Mouse (Mus musculus): ENCODE results near the gene Pradc1.
A peak's percentile ranks its signal among the peaks of the same experiment; 100 is the strongest.

The Pradc1 gene

DNA sequence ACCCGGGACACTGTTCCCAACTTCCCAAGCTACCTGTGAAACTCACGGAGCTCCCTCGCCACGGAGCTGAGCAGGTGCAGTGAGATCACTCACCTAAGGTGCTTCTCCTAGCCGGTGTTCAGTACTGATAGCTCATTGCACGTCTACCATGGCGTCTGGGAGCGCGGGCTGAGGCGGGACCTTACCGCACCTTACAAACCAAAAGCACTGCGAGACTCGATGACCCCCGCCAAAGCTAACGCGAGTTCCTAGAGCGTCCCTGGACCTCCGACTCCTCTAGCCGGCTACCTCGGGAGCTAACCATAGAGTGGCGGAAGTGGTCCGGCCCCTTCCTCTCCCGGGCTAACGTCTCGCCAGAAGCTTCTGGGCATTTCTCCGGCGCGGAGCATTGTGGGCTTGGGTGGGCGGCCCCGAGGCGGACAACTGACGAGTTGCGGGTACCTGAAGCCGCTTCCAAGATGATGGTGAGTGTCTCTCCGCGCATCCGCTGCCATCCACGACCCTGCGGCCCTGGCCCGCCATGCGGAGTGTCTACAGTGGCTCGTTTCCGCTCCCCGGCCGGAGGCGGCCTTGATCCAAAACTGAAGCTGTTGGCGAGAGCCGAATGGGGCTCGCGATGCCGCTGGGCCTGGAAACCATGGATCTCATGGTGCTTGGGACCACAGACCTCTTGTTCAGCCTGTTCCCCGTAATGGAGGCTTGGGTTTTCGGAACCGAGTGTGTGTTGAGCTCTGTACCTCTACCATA is at the start of gene Pradc1:
TSS of gene Pradc1 (minus strand) at position 307 of the 747 bp plus-strand sequence.
- DNase-seq (ENCODE audit: low read depth in 1 of 2, low spot score in 2 of 2) = peak; percentile 88 to 89

DNA sequence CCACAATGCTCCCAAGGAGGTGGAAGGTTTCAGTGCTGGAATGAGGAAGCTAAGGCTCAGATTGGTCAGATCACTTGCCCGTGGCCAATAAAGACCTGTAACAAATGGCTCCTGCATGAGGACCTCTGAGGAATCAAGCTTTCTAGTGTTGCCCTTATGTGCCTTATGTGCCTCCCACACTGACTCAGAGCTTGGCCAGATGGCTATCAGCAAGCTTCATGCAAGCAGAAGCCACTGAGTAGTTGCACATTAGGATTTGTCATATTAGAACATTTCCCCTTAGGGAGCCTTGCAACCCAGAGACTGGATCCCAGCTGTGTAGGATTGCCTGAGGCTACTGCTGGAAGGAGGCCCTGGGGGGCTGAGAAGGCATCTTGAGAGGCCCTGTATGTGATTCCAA is 48.6 kb upstream of the Pradc1 start:
- DNase-seq (ENCODE audit: low read depth in 1 of 2, low spot score in 2 of 2) = no peak

DNA sequence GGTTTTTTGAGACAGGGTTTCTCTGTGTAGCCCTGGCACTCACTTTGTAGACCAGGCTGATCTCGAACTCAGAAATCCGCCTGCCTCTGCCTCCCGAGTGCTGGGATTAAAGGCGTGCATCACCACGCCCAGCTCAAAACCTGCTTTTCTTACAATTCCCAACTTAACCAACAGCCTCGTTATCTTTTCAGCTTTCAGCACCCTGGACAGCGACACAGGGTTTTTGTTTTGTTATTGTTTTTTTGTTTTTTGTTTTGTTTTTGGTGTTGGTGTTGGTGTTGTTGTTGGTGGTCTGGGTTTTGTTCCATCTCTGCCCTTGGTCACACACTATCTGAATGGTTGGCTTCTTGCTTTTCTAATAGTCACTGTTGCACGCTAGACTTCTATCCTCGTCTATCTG is 46.4 kb upstream of the Pradc1 start:
- DNase-seq (ENCODE audit: low read depth in 1 of 2, low spot score in 2 of 2) = no peak

DNA sequence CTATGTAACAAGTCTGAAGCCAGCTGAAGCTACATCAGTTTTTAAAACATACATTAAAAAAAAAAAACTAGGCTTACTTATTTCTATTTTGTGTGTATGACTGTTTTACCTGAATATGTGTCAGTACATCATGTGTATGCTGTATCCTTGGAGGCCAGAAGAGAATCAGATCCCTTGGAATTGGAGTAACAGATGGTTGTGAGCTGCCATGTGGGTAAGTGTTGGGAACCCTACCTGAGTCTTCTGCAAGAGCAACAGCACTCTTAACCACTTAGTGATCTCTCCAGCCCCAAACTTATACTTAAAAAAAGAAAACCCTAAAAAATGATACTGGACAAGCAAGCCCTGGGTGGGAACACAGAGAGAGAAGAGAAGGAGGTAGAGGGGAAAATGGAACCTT is 45.2 kb upstream of the Pradc1 start:
- no peak for DNase-seq (ENCODE audit: low read depth in 1 of 2, low spot score in 2 of 2)

DNA sequence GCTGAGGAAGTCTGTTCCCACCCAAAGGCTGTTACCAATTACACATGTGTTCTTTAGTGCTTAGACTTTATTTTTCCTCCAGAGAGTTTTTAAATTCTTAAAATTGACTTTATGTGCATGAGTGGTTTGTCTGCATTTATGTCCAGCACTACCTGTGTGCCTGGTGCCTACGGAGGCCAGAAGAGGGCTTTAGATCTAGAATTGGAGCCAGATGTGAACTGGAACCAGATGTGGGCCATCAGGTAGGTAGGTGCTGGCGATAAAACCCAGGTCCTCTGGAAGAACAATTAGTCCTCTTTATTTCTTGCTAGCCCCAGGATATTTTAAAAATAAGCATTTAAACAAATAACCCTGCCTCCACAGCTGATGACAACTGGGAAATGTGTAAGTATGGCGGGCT is 39.8 kb upstream of the Pradc1 start:
- DNase-seq (ENCODE audit: low read depth in 1 of 2, low spot score in 2 of 2) = no peak

DNA sequence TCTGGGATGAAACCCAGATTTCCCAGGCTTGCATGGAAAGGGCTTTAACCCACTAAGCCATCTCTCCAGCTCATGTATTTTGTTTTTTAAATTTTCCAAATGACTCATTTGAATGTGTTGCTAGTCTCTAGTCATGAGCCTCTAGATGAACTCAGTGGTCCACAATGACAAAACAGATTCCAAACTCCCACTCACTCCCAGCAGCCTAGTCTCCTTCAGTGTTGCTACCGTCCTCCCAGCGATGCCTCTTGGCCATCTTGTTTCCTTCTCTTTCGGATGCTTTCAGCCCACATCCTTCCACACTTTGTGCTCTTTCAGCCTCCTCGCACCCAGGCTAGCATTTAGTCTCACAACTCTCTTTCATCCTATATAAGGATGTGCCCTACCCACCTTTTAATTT is 38.5 kb upstream of the Pradc1 start:
- no peak for DNase-seq (ENCODE audit: low read depth in 1 of 2, low spot score in 2 of 2)

DNA sequence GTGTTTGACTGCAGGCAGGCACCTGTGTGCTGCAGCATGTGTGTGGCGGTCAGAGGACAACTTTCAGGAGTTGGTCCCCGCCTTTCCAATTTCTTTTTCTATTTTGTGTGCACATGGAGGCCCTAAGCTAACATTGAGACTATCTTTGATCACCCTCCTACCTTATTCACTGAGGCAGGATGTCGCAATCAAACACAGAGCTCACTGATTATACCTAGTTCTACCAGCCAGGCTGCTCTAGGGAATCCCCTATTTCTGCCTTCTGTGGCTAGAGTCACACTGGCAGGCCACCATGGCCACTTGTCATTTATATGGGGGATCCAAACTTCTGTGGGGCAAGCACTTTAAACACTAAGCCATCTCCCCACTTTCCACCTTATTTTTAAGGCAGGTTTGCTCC is 37.9 kb upstream of the Pradc1 start:
- DNase-seq (ENCODE audit: low read depth in 1 of 2, low spot score in 2 of 2) = no peak

DNA sequence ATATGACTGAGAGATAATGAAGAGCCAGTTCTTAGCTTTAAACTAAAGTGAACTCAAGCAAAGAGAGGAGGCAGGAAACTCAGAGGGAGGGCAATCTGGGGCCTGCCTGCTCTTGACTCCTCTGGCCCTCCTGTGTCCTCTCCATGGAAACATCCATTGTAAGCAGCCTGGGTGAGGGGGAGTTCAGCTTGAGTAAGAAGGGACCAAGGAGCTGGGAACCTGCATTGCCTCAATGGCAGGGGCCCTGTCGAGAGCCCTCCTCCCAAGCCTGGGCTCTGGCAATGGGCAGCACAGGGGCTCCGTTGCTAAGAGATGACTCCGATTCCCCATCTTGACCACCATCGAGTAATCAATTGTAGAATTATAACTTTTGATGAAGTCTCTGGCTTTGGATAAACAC is 36.7 kb upstream of the Pradc1 start:
- no peak for DNase-seq (ENCODE audit: low read depth in 1 of 2, low spot score in 2 of 2)

DNA sequence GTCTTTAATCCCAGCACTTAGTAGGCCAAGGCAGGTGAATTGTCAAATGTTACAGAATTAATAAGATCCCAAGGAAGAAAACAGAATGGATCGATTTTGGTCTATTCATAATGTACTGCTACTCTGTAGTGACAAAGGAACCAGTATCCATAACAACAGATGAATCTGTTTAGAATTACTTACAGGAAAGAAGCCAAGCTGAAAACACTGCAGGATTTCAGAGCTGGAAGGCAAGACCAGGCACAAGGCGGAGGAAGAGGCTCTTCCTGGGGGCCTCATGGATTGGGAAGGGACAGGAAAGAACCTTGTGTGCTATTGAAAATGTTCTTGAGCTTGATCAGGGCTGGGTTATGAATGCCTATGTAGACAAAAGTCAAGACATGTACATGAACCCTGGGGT is 34.0 kb upstream of the Pradc1 start:
- no peak for DNase-seq (ENCODE audit: low read depth in 1 of 2, low spot score in 2 of 2)

DNA sequence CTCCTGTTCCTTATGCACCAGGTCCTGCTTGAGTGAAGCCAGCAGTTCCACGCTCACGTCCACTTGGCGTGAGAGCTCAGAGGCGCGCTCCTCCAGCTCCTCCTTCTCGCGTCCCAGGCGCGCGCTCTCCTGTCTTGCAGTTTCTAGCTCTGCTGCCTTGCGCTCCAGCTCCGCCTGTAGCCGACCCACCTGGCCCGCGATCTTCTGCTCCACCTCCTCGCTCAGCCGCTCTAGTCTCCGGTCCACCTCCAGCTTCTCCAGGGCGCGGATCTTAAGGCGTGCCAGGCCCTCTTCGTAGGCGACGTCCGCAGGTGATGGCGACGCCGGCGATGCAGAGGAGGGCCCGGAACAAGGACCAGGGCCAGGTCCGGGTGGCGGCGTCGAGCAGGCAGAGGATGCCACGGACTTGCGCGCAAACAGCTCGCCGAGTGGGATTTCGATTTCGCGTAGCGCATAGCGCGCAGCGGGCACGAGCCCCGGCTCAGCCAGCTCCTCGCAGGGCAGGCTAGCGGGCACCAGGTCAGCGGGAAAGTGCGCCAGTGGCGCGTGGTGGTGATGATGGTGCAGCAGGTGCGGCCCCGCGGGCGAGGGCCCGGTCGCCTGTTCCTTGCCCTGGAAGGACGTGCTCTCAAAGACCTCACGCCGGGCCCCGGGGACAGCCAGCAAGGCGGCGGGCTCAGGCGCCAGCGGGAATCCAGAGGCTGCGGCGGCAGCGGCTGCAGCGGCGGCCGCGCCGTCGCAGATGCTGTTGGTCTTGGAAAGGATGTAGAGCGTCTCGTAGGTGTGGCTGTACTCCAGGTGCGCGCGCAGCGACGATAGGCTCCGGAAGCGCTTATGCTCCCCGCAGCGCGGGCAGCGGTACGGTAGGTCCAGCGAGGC is 32.3 kb upstream of the Pradc1 start:
- DNase-seq (ENCODE audit: low read depth in 1 of 2, low spot score in 2 of 2) = no peak

DNA sequence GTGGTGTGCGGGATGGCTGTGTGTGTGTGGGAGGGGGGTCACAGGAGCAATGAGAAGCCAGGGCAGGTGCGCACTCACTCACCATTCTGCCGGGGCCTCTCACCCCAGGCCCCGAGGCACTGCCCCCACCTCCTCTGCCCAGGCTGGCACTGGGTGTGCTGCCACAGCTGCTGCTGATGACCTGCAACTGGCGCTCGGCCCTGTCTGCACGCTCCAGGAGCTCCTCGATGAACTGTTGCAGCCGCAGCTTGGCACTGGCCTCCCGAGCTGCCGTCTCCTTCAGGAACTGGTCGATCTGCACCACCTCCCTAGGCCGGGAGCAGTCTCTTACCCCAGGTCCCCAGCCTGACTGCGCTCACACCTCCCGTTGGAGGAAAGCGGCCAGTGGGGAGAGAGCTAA is 28.9 kb upstream of the Pradc1 start:
- no peak for DNase-seq (ENCODE audit: low read depth in 1 of 2, low spot score in 2 of 2)

DNA sequence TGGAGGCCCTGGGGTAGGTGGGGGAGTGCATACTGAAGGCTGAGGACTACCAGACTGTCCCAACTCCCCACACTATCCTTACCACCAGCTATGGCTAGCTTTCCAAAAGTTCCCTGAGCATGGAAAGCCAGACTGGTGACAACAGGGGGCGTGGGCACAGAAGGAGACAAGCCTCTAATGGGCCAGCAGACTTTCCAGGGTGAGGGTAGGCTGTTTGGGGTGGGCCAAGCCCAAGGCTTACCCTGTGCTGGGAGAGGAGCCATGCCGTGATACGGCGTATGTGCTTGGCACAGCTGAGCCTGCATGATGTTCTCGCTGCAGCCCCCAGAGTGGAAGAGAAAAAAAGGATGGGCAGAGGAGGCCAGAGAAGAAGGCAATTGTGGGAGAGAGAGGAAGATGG is 28.2 kb upstream of the Pradc1 start:
- no peak for DNase-seq (ENCODE audit: low read depth in 1 of 2, low spot score in 2 of 2)

DNA sequence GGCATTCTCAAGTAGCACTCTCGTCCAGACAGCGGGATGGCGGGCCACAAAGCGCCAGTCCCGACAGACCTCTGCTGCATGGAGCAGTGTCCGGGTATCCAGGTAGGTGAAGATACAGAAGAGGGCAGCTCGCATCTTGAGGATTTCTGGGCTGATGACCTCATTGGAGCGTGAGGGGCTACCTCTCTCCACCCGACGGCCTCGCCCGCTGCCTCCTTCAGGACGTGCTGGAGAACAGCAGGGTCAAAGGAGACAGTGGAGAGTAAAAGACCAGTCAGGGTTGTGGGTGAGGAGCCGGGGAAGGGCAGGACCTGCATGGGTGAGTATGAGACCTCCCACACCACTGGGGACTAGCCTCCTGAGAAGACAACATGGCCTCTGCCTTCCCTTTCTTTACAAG is 26.6 kb upstream of the Pradc1 start:
- no peak for DNase-seq (ENCODE audit: low read depth in 1 of 2, low spot score in 2 of 2)

DNA sequence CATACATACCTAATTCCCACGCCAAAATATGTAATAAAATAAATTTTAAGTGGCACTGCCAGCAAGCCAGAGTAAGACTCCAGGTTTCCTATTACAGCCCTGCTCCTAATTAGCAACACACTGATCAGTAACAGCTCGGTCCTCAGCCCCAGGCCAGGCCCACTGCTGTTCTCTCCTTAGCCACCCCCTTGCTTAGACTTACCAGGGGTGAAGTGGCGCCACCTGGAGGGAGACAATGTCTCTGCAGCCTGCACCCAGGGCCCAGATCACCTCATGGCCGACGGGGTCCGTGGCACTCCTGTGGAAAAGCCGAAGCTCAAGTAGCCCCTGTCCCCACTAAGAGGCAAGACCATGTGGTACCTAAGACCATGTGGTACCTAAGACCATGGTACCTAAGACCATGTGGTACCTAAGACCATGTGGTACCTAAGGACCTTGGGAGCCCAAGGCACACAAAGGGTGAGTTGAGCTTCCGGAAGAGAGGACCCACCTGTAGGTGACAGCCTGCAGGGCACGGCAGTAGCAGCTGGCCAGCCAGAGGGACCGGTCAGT is 25.7 kb upstream of the Pradc1 start:
- DNase-seq (ENCODE audit: low read depth in 1 of 2, low spot score in 2 of 2) = no peak

DNA sequence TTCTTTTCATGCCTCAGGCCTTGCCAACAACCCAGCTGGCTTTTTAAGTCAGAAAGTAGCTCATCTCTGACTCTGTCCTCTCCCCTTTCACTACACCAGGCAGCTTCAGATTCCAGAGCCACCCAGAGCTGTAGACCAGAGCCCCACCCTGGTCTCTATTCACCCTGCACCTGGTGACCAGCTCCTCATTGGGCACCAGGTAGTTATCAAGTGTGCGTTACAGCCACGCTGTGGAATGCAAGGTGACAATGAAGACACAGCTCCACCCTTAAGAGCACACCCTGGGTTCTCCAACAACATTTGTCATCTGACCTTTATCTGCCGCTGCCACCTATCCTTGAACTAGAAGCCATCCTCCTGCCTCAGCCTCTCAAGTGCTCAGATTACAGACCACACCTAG is 23.8 kb upstream of the Pradc1 start:
- DNase-seq (ENCODE audit: low read depth in 1 of 2, low spot score in 2 of 2) = no peak

DNA sequence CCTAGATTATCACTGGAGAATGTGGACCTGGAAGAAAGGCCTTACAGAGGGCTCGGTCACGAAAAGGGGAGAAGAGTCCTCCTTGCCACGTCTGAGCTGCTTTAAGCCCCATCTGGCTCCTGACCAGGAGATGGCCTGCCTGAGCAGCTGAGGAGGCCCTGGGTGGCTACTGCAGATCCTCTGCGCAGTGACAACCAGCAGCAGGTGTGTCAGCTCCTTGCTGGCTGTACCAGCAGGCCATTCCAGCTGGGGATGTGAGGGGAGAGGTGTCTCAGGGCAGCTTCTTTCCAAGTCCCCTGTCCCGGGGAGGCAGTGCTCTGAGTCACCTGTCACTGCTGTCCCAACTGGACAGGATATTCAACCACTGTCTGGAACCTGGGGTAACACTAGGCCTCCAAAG is 20.8 kb upstream of the Pradc1 start:
- no peak for DNase-seq (ENCODE audit: low read depth in 1 of 2, low spot score in 2 of 2)

DNA sequence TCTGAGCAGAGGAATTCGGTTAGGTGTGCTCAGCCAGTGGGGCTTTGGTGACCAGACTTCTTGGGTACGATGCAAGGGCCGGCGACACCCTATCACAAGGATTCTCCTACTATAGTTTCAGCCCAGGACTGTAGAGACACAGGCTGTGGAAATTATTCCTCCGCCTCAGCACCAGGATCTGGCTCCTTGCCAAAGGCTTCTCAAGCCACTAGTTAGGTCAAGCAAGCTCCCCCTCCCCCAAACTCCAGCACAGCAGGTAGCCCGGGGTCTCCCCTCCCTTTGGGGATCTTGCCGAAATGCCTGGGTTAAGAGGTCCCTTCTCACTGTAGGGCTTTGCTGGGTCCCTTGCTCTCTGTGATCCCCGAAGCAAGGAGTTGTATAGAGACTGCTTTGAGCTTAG is 20.2 kb upstream of the Pradc1 start:
- DNase-seq (ENCODE audit: low read depth in 1 of 2, low spot score in 2 of 2) = no peak

DNA sequence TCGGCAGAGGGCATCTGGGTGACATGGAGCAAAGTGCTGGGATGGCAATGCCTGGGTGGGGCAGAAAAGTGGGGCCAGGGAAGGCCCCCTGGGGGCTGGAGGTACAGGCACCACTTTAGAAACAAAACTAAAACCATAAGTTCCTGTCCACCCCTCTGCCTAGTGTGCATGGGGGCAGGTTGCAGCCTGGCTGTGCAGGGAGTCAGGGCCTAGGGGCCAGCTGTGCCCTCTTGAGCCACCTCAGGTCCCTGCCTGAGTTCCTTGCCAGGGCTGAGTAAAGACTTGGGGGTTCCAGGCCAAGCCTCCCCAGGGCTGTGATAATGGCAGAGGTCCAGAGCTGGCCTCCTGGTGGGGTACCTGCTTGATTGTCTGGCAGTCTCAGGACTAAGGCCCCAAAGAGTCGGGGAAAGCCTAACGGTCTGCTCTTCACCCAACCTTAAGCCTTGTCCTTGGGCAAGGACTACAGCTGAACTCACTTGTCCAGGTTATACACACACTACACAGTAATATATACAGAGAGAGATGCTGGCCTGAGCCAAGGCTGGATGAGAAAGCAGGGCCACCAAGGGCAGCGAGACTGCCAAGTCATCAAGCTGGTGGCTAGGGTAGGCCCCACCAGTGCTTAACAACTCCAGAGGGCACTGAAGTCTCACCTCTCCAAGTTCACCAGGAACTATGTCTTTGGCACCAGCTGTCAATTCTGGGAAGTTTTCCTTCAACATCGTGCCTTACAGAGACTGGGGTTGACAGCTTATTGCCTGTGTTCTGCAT is 18.1 kb upstream of the Pradc1 start:
- DNase-seq (ENCODE audit: low read depth in 1 of 2, low spot score in 2 of 2) = no peak

DNA sequence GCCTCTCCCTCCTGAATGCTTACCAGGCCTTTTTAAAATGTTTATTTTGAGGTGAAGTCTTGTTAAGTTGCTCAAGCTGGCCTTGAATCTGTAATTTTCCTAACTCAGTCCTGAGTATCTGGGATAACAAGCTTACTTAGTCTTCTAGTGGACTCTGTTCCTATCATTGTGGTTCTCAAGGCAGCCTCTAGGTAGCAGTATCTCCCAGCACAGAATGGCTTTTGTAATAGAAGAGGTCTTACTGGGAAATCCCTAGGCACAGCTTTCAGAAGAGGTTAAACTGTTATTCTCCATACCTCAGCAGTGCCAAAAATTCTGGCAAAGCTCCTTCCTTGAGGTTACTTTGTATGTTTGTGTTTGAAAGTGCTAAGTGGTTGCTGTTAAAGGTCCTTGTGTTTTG is 13.6 kb upstream of the Pradc1 start:
- DNase-seq (ENCODE audit: low read depth in 1 of 2, low spot score in 2 of 2) = no peak

DNA sequence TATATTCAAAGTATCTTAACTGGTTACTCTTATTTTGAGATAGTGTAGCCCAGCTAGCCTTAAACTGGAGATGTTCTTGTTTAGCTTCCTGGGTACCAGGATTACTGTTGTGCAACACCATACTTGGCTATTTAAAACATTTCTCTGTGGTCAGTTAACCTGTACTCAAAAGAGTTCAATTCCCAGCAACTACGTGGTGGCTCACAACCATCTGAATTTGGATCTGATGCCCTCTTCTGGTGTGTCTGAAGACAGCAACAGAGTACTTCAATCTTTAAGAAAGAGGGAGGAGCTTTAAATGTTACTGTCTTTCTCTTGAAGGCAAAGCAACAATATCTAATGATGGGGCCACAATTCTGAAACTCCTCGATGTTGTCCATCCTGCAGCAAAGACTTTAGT is 7.9 kb upstream of the Pradc1 start:
- no peak for DNase-seq (ENCODE audit: low read depth in 1 of 2, low spot score in 2 of 2)

DNA sequence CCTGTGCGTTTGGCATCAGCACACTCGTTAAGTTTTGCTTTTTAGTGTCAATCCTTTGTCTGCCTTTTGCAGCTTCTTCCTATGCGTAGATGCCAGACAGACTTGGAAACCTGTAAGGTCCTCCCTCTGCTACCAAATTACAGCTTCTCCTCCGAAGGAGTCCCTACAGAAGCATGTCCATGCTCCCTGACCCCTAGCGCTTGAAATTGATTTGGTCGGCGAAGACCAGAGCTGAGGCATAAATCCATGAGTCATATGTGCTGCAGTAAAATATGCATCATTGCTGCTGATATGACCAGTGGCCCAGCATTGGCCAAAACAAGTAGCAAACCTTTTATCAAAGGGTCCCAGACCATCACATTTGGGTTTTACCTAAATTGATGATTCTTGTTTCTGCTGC is 1.0 kb upstream of the Pradc1 start:
- no peak for DNase-seq (ENCODE audit: low read depth in 1 of 2, low spot score in 2 of 2)

DNA sequence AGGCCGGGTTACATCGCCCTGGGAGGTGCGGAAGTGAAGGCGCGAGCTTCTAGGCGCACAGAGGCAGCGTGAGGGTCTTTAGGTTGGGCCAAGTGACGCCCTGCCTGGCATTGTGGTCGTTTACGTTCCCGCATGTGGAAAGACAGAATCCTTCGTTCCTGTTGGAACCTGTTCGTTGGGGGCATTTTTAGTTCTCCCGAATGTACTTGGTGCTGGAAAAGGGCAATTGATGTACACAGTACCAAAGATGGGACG is 568 bp upstream of the Pradc1 start:
- no peak for DNase-seq (ENCODE audit: low read depth in 1 of 2, low spot score in 2 of 2)

Data from monocyte, adult 2 months (primary cell).